Mouse (Mus musculus) forebrain, embryonic 11.5 days (tissue): Measurements from ENCODE around the gene BC016579. TPM values are rescaled to one million over a fixed set of nuclear protein-coding genes. Genes with fewer than 3 reads are reported as not detected.

Experiments used
- polyA plus RNA-seq: library from polyadenylated mRNA; unstranded; fragments of >200 nt; fragmentation: Nextera tagmentation; extraction: Ambion mirVana; gene quantifications from 2 replicates; pipeline ENCODE4 v1.2.1, GENCODE M21; 2014

BC016579 gene
- polyA plus RNA-seq, 1 experiment from 2014 or later: not detected

Other genes starting within 250 kb of the BC016579 start
- gene Cd200, start 245.0 kb downstream of the BC016579 start, polyA plus RNA-seq: 27.3 and 33.3 TPM in 2 replicates
- gene Gm609, start 161.1 kb downstream of the BC016579 start, polyA plus RNA-seq: not detected in 2 replicates
- gene Gm17783, start 122.0 kb downstream of the BC016579 start, polyA plus RNA-seq: not detected in 2 replicates
- not detected in 2 replicates for gene Slc9c1, start 118.8 kb downstream of the BC016579 start, polyA plus RNA-seq
- 0.13 TPM in 1 of 2 replicates, not detected in the other for gene Gcsam, start 43.7 kb downstream of the BC016579 start, polyA plus RNA-seq
- 0.27 and 0.52 TPM in 2 replicates for gene Tmprss7, start 39.6 kb upstream of the BC016579 start, polyA plus RNA-seq
- 212 and 237 TPM in 2 replicates for gene Tagln3, start 70.5 kb upstream of the BC016579 start, polyA plus RNA-seq
- gene Abhd10, start 88.9 kb upstream of the BC016579 start, polyA plus RNA-seq: 36.2 and 39.0 TPM in 2 replicates